Mouse (Mus musculus) embryonic facial prominence, embryonic 15.5 days (tissue): ENCODE measurements around the gene Vav3. TPM values are rescaled to one million over a fixed set of nuclear protein-coding genes. Genes with fewer than 3 reads are reported as not detected.

ENCODE experiments used
- ATAC-seq: fragments of 200-750 bp; cut with Nextera tagmentation; 2 replicates; pipeline ENCODE4 v1.8.0; 2017; ENCODE audit warnings: low read depth, moderate TSS enrichment; ENCODE audit not compliant: insufficient number of reproducible peaks, low FRiP score, low TSS enrichment
- H3K27ac ChIP-seq: fragments of 300-500 bp; sonication (generic); replicated peaks from 2 replicates; pipeline ENCODE4 v1.5.1; 2015; ENCODE audit warnings: mild to moderate bottlenecking, inconsistent platforms
- H3K27me3 ChIP-seq: fragments of 300-500 bp; sonication (generic); 2 replicates; pipeline ENCODE4 v1.6.1; 2015; ENCODE audit warnings: inconsistent platforms
- H3K36me3 ChIP-seq: fragments of 300-500 bp; sonication (generic); 2 replicates; pipeline ENCODE4 v1.6.1; 2015; ENCODE audit warnings: mild to moderate bottlenecking, inconsistent platforms
- H3K4me1 ChIP-seq: fragments of 300-500 bp; sonication (generic); 2 replicates; pipeline ENCODE4 v1.6.1; 2015; ENCODE audit warnings: inconsistent platforms
- H3K4me2 ChIP-seq: fragments of 300-500 bp; sonication (generic); replicated peaks from 2 replicates; pipeline ENCODE4 v1.6.1; 2015; ENCODE audit warnings: mild to moderate bottlenecking, inconsistent platforms
- H3K4me3 ChIP-seq: fragments of 300-500 bp; sonication (generic); replicated peaks from 2 replicates; pipeline ENCODE4 v1.5.1; 2015; ENCODE audit warnings: mild to moderate bottlenecking, inconsistent platforms
- H3K9ac ChIP-seq: fragments of 300-500 bp; sonication (generic); 2 replicates; pipeline ENCODE4 v1.6.1; 2015; ENCODE audit warnings: inconsistent platforms
- H3K9me3 ChIP-seq: fragments of 300-500 bp; sonication (generic); replicated peaks from 2 replicates; pipeline ENCODE4 v1.6.1; 2016; ENCODE audit warnings: inconsistent platforms
- WGBS: fragments of 180-500 bp; shearing (Covaris S2); methylation state at CpG from one replicate; pipeline ENCODE4 v1.1.7; 2015; 5-methylcytosine and 5-hydroxymethylcytosine counted together
- polyA plus RNA-seq: library from polyadenylated mRNA; unstranded; fragments of >200 nt; fragmentation: Nextera tagmentation; extraction: Ambion mirVana; gene quantifications from 2 replicates; pipeline ENCODE4 v1.2.1, GENCODE M21; 2015

Gene Vav3
- polyA plus RNA-seq, 1 experiment from 2014 or later: 27.7 TPM

DNA sequence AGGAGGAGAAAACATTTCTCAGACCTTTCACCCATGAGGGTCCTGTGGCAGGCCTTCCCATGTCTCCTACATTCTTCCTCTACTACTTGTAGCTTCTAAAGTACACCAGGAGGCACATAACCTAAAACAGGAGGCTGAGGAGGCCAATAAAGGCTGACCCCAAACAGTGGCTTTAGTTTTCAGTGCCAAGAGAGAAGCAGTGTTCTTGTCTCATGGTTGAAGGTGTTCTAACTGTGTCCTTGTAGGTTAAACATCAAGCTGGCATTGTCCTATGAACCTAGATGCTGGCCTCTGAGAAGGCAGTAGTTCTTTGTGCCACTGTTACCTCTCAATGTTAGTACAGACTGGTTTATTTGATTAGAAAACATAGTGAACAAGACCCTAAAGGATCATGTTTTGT lies 245.5 kb downstream of the Vav3 start:
- Histone ChIP-seq H3K4me3 (no peak overlapping the region), H3K9ac (no peak overlapping the region), H3K27me3 (no peaks in the 10 kb centered on the region), H3K27ac (no peak overlapping the region), H3K36me3 (no peaks in the 10 kb centered on the region), H3K9me3 (no peaks in the 10 kb centered on the region), H3K4me2 (no peak overlapping the region), H3K4me1 (no peaks in the 10 kb centered on the region)
- ATAC-seq: no peak

DNA sequence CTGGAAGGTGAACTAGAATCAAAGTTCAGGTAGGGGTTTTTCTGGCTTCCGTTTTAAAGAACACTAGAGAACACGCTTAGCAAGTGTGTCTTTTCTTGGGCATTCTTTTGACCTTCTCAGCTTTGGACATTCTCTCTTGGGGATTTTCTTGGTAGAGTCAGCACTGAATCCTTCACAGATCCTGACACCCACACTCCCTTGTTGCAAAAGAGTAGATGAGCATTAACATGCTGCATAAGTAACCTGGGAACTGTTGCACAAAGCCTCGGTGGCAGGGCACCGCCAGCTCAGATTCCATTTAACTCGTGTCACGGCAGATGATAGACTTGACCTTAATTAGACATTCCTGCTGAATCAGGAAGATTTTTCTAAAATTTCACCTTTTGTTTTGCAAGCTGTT lies 252.5 kb downstream of the Vav3 start:
- Histone ChIP-seq H3K9ac (no peak overlapping the region), H3K4me2 (no peak overlapping the region), H3K9me3 (no peaks in the 10 kb centered on the region), H3K4me1 (no peaks in the 10 kb centered on the region), H3K27me3 (no peaks in the 10 kb centered on the region), H3K36me3 (no peaks in the 10 kb centered on the region), H3K4me3 (no peak overlapping the region), H3K27ac (no peak overlapping the region)
- ATAC-seq: no peak
- 69% methylated on average over 6 of the region's 6 CpGs for WGBS

DNA sequence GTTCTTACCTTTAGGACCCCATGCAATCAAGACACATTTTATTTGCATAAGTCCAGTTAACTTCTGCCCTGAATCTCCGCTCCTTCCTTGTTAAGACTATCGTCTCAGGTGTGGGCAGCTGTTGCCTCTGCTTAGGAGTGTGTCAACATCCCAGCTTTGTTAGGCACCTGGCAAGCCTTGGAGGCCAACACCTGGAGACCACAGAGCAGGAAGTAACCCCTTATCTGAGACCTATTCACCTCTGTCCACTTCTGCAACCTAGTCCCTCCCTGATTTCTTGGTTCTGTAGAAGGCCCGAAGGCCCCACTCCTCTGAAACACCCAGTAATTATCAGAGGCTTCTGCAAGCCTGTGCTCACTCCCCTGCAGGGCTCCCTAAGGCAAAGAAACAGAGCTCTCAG lies 255.6 kb downstream of the Vav3 start:
- H3K4me3 ChIP-seq: no peak overlapping the region
- no peaks in the 10 kb centered on the region for H3K9me3 ChIP-seq
- H3K27ac ChIP-seq: no peak overlapping the region
- no peak for ATAC-seq
- no peak overlapping the region for H3K9ac ChIP-seq
- 68% methylated on average over 3 of the region's 3 CpGs for WGBS
- no peaks in the 10 kb centered on the region for H3K27me3 ChIP-seq
- no peaks in the 10 kb centered on the region for H3K36me3 ChIP-seq
- no peak overlapping the region for H3K4me2 ChIP-seq
- no peaks in the 10 kb centered on the region for H3K4me1 ChIP-seq

DNA sequence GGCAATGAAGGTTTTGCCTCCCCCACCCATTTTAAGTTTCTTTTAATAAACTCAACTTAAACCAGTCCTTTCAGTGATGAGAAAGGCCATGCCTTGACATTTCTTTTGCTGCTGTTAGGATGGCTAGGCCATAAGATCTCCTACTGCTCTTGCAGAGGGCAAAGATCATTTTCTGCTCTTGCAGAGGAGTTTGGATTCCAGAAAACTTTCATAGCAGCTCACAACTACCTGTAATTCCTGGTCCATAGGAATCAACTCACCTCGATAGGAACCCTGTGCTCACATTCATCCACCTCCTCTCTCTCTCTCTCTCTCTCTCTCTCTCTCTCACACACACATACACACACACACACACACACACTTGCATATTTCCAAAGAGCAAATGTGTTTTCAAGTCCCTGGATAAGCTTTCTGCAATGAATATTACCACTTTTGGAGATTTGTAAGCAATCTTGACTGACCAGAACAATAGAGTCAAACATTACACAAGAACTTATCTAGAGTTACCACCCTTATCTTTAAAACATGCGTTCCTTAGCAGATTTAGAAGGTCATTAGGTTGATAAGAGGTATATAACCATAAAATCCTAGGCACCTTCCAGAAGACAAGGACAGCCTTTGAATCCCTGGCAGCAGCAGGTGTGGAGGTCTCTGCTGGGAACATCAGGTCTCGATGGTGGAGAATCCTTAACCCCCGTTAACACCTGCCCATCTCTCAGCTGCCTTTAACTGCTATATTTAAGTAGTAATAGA lies 260.4 kb downstream of the Vav3 start:
- H3K36me3 ChIP-seq: no peaks in the 10 kb centered on the region
- no peak overlapping the region for H3K4me3 ChIP-seq
- no peaks in the 10 kb centered on the region for H3K4me1 ChIP-seq
- no peak for ATAC-seq
- WGBS: 81% methylated on average over 4 of the region's 4 CpGs
- no peak overlapping the region for H3K4me2 ChIP-seq
- no peak overlapping the region for H3K27ac ChIP-seq
- no peaks in the 10 kb centered on the region for H3K9me3 ChIP-seq
- no peak overlapping the region for H3K9ac ChIP-seq
- no peaks in the 10 kb centered on the region for H3K27me3 ChIP-seq

DNA sequence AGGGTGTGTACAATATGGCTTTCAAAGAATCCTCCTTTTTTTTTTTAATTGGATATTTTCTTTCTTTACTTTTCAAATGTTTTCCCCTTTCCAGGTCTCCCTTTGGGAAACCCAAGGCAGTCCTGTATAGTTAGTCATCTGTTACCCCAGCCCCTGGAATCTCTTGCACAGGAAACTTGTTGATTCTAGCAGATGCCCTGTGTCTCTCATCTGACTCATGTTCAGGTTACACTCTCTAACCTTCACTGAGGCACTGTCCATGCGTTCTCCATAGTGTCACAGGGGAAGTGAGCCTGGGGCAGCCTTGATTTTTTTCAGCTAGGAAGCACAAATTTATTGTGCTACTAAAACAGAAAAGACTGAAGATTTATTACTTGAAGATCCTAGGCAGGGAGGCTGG lies 262.3 kb downstream of the Vav3 start:
- Histone ChIP-seq H3K36me3 (no peaks in the 10 kb centered on the region), H3K27me3 (no peaks in the 10 kb centered on the region), H3K4me3 (no peak overlapping the region), H3K27ac (no peak overlapping the region), H3K9me3 (no peaks in the 10 kb centered on the region), H3K4me1 (no peaks in the 10 kb centered on the region), H3K4me2 (no peak overlapping the region), H3K9ac (no peak overlapping the region)
- 38% methylated on average over 1 of the region's 1 CpGs for WGBS
- no peak for ATAC-seq

DNA sequence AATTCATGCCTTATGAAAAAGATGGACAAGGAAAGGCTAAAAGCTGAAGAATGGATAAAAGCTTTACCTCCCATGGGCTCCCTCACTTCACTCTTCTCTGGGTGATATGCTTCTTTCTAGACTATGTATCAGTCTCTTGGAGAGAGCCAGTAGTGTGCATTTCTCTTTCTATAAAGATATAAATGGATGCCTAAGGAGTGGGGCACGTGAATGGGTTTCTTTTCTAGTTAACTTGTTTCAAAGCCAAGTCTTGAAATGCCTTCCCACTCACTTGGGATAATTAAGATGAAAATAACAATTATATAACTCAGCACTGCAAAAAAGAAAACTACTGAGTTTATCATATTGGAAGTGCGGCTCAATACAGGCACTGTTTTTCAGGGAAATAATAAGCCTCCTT lies 265.7 kb downstream of the Vav3 start:
- Histone ChIP-seq H3K9ac (no peak overlapping the region), H3K4me2 (no peak overlapping the region), H3K27ac (no peak overlapping the region), H3K4me1 (no peaks in the 10 kb centered on the region), H3K27me3 (no peaks in the 10 kb centered on the region), H3K36me3 (no peaks in the 10 kb centered on the region), H3K9me3 (no peaks in the 10 kb centered on the region), H3K4me3 (no peak overlapping the region)
- 72% methylated on average over 2 of the region's 2 CpGs for WGBS
- ATAC-seq: no peak

DNA sequence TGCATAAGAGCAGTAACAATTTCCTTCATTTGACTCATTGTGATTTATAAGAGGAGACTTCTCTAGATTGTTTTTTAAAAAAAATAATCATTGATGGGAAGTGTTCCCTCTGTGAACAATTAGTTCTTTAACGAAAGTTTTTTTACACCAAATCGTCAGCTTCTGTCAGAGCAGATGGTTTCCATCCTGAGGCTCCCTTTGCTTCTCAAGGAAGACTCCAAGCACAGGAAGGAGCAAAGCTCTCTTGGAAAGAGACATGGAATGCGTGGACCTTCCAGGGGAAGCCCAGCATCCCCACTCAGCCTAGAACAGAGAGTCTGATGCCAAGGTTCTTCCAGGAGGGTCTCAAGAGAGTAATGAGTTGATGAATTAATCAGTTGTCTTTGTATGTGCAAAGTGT lies 281.3 kb downstream of the Vav3 start:
- Histone ChIP-seq H3K27me3 (no peaks in the 10 kb centered on the region), H3K4me1 (0 out of 2 replicates have a peak, but pooled peaks cover 3% of the 10 kb centered on the region), H3K9ac (no peak overlapping the region), H3K4me3 (no peak overlapping the region), H3K27ac (peak overlapping the region; percentile 34; the same call in 1 of the 2 replicates), H3K36me3 (no peaks in the 10 kb centered on the region), H3K4me2 (no peak overlapping the region), H3K9me3 (no peaks in the 10 kb centered on the region)
- 49% methylated on average over 3 of the region's 3 CpGs for WGBS
- ATAC-seq: no peak

DNA sequence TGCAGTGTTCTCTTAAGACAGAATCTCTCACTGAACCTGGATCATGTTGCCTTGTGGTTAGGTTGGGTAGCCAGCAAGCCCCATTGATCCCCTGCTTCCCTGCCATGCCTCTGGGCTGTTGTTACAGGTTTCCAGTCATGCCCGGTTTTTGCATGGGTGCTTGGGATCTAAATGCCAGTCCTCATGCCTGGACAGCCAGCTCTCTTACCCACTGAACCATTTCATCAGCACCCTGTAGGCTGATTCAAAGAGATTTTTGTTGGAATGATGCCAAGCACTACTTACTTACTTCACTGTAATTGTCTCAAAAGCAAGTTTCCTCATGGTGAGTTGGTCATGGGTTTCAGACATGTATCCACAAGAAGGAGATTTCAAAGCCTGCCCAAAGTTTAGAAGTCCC lies 281.9 kb downstream of the Vav3 start:
- ATAC-seq: peak; percentile 57
- Histone ChIP-seq H3K4me2 (no peak overlapping the region), H3K27ac (peak overlapping the region; percentile 34; the same call in 1 of the 2 replicates), H3K4me1 (0 out of 2 replicates have a peak, but pooled peaks cover 3% of the 10 kb centered on the region), H3K9me3 (no peaks in the 10 kb centered on the region), H3K4me3 (no peak overlapping the region), H3K36me3 (no peaks in the 10 kb centered on the region), H3K9ac (no peak overlapping the region), H3K27me3 (no peaks in the 10 kb centered on the region)
- whole genome bisulfite sequencing: 29% methylated on average over 1 of the region's 1 CpGs

DNA sequence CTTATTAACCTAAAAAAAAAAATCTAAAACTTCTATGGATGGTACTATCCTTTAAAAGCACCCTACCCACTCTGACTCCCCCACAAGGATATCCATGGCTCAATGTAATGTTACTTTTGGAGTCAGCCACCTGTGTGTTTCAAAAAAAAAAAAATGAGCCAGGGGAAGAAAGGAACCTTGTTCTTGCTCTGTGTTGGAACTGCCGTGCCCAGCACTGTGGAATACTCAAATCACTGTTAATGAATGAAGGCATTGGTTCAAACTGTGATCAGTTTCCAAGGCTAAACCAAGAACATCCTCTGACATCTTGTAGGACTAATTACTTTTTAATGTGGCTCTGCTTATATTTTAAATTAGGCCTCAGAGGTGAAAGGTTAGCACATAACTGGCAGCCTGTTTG lies 282.4 kb downstream of the Vav3 start:
- Histone ChIP-seq H3K4me2 (no peak overlapping the region), H3K36me3 (no peaks in the 10 kb centered on the region), H3K4me3 (no peak overlapping the region), H3K4me1 (0 out of 2 replicates have a peak, but pooled peaks cover 3% of the 10 kb centered on the region), H3K27me3 (no peaks in the 10 kb centered on the region), H3K27ac (no peak overlapping the region), H3K9me3 (no peaks in the 10 kb centered on the region), H3K9ac (no peak overlapping the region)
- WGBS: 26% methylated on average over 1 of the region's 1 CpGs
- peak; percentile 24; the same call in 1 of the 2 replicates for ATAC-seq

DNA sequence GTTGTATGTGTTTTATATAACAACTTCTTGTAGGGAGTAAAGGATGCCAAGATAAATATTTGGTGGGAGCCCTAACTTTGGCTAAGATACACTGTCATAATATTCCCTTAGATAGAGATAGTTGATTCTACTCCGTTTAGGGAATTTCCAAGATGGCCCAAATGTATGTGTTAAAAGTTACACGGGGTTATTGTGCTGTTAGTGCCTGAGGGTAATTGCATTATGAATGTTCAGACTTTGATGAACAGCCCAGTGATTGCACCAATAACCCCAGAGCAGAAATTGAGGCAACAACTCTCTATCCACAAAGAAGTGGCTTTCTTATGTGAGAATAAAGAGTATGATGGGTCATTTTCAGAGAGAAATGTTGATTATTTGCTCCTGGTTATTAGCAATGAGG lies 283.3 kb downstream of the Vav3 start:
- no peak for ATAC-seq

DNA sequence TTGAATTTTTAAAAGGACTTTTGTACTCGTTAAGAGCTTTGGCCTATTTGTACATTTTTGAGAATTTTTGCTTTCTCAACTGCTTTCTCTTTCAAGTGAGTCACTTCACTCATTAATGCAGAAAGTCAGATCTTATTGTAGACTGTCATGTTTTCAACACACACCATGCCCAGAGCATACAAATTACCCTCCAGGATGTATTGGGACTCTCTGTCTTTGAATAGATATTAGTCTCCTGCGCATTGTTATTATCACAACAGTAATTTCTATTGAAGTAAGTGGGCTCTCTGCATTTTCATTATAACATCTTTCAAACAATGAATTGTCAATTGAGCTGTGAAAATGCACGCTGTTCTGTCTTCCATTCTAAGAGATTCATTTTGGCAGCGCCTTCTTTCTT lies 295.6 kb downstream of the Vav3 start:
- ATAC-seq: no peak
- Histone ChIP-seq H3K9ac (no peak overlapping the region), H3K4me1 (no peaks in the 10 kb centered on the region), H3K27me3 (no peaks in the 10 kb centered on the region), H3K4me2 (no peak overlapping the region), H3K4me3 (no peak overlapping the region), H3K9me3 (no peaks in the 10 kb centered on the region), H3K36me3 (no peaks in the 10 kb centered on the region), H3K27ac (no peak overlapping the region)
- 78% methylated on average over 4 of the region's 4 CpGs for WGBS

More for the DNA sequence above, 283.3 kb downstream of the Vav3 start:
- H3K36me3 ChIP-seq: no peaks in the 10 kb centered on the region
- no peak overlapping the region for H3K27ac ChIP-seq
- H3K4me3 ChIP-seq: no peak overlapping the region
- H3K27me3 ChIP-seq: no peaks in the 10 kb centered on the region
- no peaks in the 10 kb centered on the region for H3K9me3 ChIP-seq
- 0 out of 2 replicates have a peak, but pooled peaks cover 3% of the 10 kb centered on the region for H3K4me1 ChIP-seq
- WGBS: 51% methylated on average over 2 of the region's 2 CpGs
- no peak overlapping the region for H3K9ac ChIP-seq
- no peak overlapping the region for H3K4me2 ChIP-seq

DNA sequence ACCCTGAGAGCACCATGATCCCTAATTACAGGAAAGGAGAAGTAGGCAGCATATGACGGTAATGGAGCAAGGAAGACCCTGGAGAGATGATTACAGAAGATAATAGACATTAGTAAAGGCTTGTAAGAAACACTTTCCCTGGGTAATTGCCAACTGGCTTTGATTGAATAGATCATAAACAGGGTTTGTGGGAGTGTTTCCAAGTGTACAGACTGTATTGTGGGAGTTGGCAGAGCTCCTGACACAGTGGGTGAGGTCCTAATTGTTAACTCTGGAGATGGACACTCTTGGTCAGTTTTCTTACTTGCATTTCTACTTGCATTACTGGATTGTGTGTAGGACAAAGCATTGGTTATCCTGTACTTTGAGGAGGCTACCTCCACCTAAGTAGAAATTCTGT lies 298.9 kb downstream of the Vav3 start:
- WGBS: 58% methylated on average over 1 of the region's 1 CpGs
- ATAC-seq: no peak
- Histone ChIP-seq H3K9ac (no peak overlapping the region), H3K4me2 (no peak overlapping the region), H3K4me3 (no peak overlapping the region), H3K27ac (no peak overlapping the region), H3K4me1 (no peaks in the 10 kb centered on the region), H3K9me3 (no peaks in the 10 kb centered on the region), H3K36me3 (no peaks in the 10 kb centered on the region), H3K27me3 (no peaks in the 10 kb centered on the region)
